Mouse (Mus musculus): ENCODE results near the gene Cacna1f.
A peak's percentile ranks its signal among the peaks of the same experiment; 100 is the strongest.

Cacna1f gene

GRCm38 (mm10) chrX:7635101-7635500 is 28.2 kb downstream of the Cacna1f start:
- DNase-seq, result no peak

GRCm38 (mm10) chrX:7638401-7639091 is 31.7 kb downstream of the Cacna1f start, which contains the start of gene Syp:
Syp (plus strand) TSS chrX:7638471.
- peak; percentile 64 to 73 for DNase-seq

GRCm38 (mm10) chrX:7639536-7640325 is 32.8 kb downstream of the Cacna1f start:
- no peak for DNase-seq

- no peak for DNase-seq
Measured at GRCm38 (mm10) chrX:7640785-7641184, 33.9 kb downstream of the Cacna1f start.

GRCm38 (mm10) chrX:7645349-7645748 is 38.5 kb downstream of the Cacna1f start:
- DNase-seq, result peak; percentile 61 to 80

GRCm38 (mm10) chrX:7648671-7649304 is 41.9 kb downstream of the Cacna1f start:
- peak; percentile 74 for DNase-seq

GRCm38 (mm10) chrX:7657221-7657639 is 50.3 kb downstream of the Cacna1f start, which contains the start of gene Prickle3:
Prickle3 (plus strand) TSS chrX:7657260.
- DNase-seq, result peak; percentile 52 to 62

- no peak for DNase-seq
Measured at GRCm38 (mm10) chrX:7658031-7658784, 51.3 kb downstream of the Cacna1f start.

- DNase-seq, result no peak
Measured at GRCm38 (mm10) chrX:7658785-7659589, 52.1 kb downstream of the Cacna1f start.

- DNase-seq, result no peak
Measured at GRCm38 (mm10) chrX:7661086-7661485, 54.2 kb downstream of the Cacna1f start.

GRCm38 (mm10) chrX:7662936-7663335 is 56.1 kb downstream of the Cacna1f start:
- no peak for DNase-seq

GRCm38 (mm10) chrX:7664791-7665190 is 57.9 kb downstream of the Cacna1f start:
- DNase-seq, result no peak

GRCm38 (mm10) chrX:7665739-7666502 is 59.0 kb downstream of the Cacna1f start:
- no peak for DNase-seq

- DNase-seq, result peak; percentile 56 to 66
Measured at GRCm38 (mm10) chrX:7670390-7670881, 63.6 kb downstream of the Cacna1f start.

GRCm38 (mm10) chrX:7670921-7671623 is 64.2 kb downstream of the Cacna1f start, which contains the start of gene Plp2:
Plp2 (minus strand) TSS chrX:7671390.
- peak; percentile 46 to 56 for DNase-seq

- no peak for DNase-seq
Measured at GRCm38 (mm10) chrX:7672739-7673138, 65.9 kb downstream of the Cacna1f start.

- peak; percentile 42 to 49 for DNase-seq
Measured at GRCm38 (mm10) chrX:7673578-7674281, 66.8 kb downstream of the Cacna1f start.

- peak in 1 of 2 experiments; percentile 26 for DNase-seq
Measured at GRCm38 (mm10) chrX:7674284-7675000, 67.6 kb downstream of the Cacna1f start.

- DNase-seq, result no peak
Measured at GRCm38 (mm10) chrX:7675001-7675380, 68.1 kb downstream of the Cacna1f start.

Measured in spleen, adult 18-20 months (tissue).